Mouse (Mus musculus) testis, adult 2 months (tissue): ENCODE measurements around the gene Mylk4.

ENCODE experiments used
- CTCF ChIP-seq: fragments of 200-500 bp; IDR thresholded peaks from 2 replicates; pipeline ENCODE4 v1.5.1; 2012; ENCODE audit warnings: low read depth, mild to moderate bottlenecking, inconsistent platforms, low read length, moderate library complexity; ENCODE audit not compliant: control insufficient read depth, insufficient read depth, insufficient replicate concordance
- POLR2A ChIP-seq: fragments of 200-500 bp; IDR thresholded peaks from 2 replicates; pipeline ENCODE4 v1.6.1; 2012; ENCODE audit warnings: low read depth, mild to moderate bottlenecking, inconsistent platforms, low read length, moderate library complexity; ENCODE audit not compliant: control insufficient read depth

- TF ChIP-seq POLR2A (no peak), CTCF (no peak)
Observed at GRCm38 (mm10) chr13:32775889-32776288, 7.9 kb downstream of the Mylk4 start.
